Comparison of ENCODE assay signal across 10 mouse cellular contexts in genomic region chr2:30063791-30064190, GRCm38 (mm10). TPM values are rescaled to one million over a fixed set of nuclear protein-coding genes. Genes with fewer than 3 reads are reported as not detected.
DNase-seq lines count a peak whose midpoint lies in the region; ATAC-seq and TF ChIP-seq lines count a peak whose summit lies in the region.
"Had no signal": no experiment of that assay in that cellular context is flagged by ENCODE, and none has a peak within 500 bp of the region (broad histone marks: within the 10 kb centered on the region; RNA-seq: fewer than 3 reads in every experiment).

No protein-coding gene starts in this region.

- no peaks in the 10 kb centered on the region for H3K9me3 ChIP-seq in erythroblast, embryonic 14.5 days (ENCODE audit: control insufficient read depth, low read length)
- no peaks in the 10 kb centered on the region for H3K9me3 ChIP-seq in forebrain, embryonic 15.5 days
- H3K9me3 ChIP-seq in liver, embryonic 14.5 days (ENCODE audit: control insufficient read depth, low read length): no peaks in the 10 kb centered on the region

- TF ChIP-seq EP300 in liver, embryonic 14.5 days (IDR thresholded peaks at IDR 0.05; ENCODE audit: low read depth): no peak

- peak; percentile 62 for DNase-seq in 416B (ENCODE audit: low read depth)
- DNase-seq in liver, embryonic 14.5 days (ENCODE audit: low read depth in 3 of 3, low spot score in 3 of 3): no peak
- DNase-seq in frontal cortex, postnatal 25 days (ENCODE audit: low spot score in 2 of 2): no peak
- no peak for DNase-seq in urinary bladder, adult 2 months (ENCODE audit: low spot score)
- DNase-seq in cerebellum, postnatal 4 days (ENCODE audit: low spot score in 2 of 2): no peak
- DNase-seq: B cell, adult 2 months; kidney, postnatal 4 days had no signal

- H3K4me2 ChIP-seq in forebrain, embryonic 15.5 days (replicated peaks): peak overlapping the region; percentile 97
- peak overlapping the region; percentile 98 for H3K4me2 ChIP-seq in liver, embryonic 14.5 days (ENCODE audit: low read depth)

- 3% methylated on average over 3 of the region's 3 CpGs for WGBS in forebrain, embryonic 15.5 days
- 2% methylated on average over 2 of the region's 3 CpGs for WGBS in liver, embryonic 14.5 days (ENCODE audit: insufficient replicate concordance)

- no peak overlapping the region for H3K27ac ChIP-seq in forebrain, embryonic 15.5 days (replicated peaks)
- peak overlapping the region; percentile 65 for H3K27ac ChIP-seq in liver, embryonic 14.5 days

- H3K36me3 ChIP-seq in erythroblast, embryonic 14.5 days (ENCODE audit: control insufficient read depth): peaks cover 10% of the 10 kb centered on the region
- H3K36me3 ChIP-seq in forebrain, embryonic 15.5 days: peaks cover 4% of the 10 kb centered on the region
- peaks cover 9% of the 10 kb centered on the region for H3K36me3 ChIP-seq in liver, embryonic 14.5 days (replicated peaks; ENCODE audit: control insufficient read depth, insufficient read depth, low read depth)

- peaks cover 66% of the 10 kb centered on the region for H3K4me1 ChIP-seq in erythroblast, embryonic 14.5 days (ENCODE audit: control insufficient read depth)
- H3K4me1 ChIP-seq in forebrain, embryonic 15.5 days: peaks cover 51% of the 10 kb centered on the region
- H3K4me1 ChIP-seq in liver, embryonic 14.5 days (replicated peaks; ENCODE audit: control insufficient read depth in 2 of 2, insufficient read depth in 2 of 2, low read length in 1 of 2): peaks cover 24 to 27% of the 10 kb centered on the region in 2 experiments

- no peak for ATAC-seq in erythroblast, adult 5-6 weeks (replicated peaks; ENCODE audit: low FRiP score, poor library complexity, severe bottlenecking)
- ATAC-seq in forebrain, embryonic 15.5 days (replicated peaks): no peak
- no peak for ATAC-seq in liver, embryonic 14.5 days (ENCODE audit: insufficient read depth)

- no peak overlapping the region for H3K9ac ChIP-seq in forebrain, embryonic 15.5 days (replicated peaks)
- peak overlapping the region; percentile 87 for H3K9ac ChIP-seq in liver, embryonic 14.5 days (replicated peaks)

- TF ChIP-seq CTCF in liver, embryonic 14.5 days (IDR thresholded peaks at IDR 0.05; ENCODE audit: low read depth): no peak

- H3K27me3 ChIP-seq in erythroblast, embryonic 14.5 days (ENCODE audit: control insufficient read depth): peaks cover 4% of the 10 kb centered on the region
- no peaks in the 10 kb centered on the region for H3K27me3 ChIP-seq in forebrain, embryonic 15.5 days
- H3K27me3 ChIP-seq in liver, embryonic 14.5 days (ENCODE audit: control insufficient read depth, insufficient read depth, low read length): no peaks in the 10 kb centered on the region

- H3K4me3 ChIP-seq in erythroblast, embryonic 14.5 days (replicated peaks): peak overlapping the region; percentile 75
- H3K4me3 ChIP-seq in forebrain, embryonic 15.5 days: no peak overlapping the region
- H3K4me3 ChIP-seq in liver, embryonic 14.5 days (ENCODE audit: insufficient read depth in 1 of 2, low read depth in 2 of 2, low read length in 2 of 2): peak overlapping the region; percentile 79 to 85

RNA-seq across cellular contexts. Expression of gene Set, which starts 6.6 kb away (rescaled TPM):
- 11.7 and 14.7 TPM in 2 replicates for polyA plus RNA-seq in erythroblast, embryonic 14.5 days (2012)
- 50.0 and 56.0 TPM in 2 replicates for total RNA-seq in erythroblast, adult 5-6 weeks (2015; ENCODE audit: low replicate concordance)
- total RNA-seq in erythroblast, adult 5-6 weeks (2017; ENCODE audit: low replicate concordance): 143 and 233 TPM in 2 replicates
- polyA plus RNA-seq in forebrain, embryonic 15.5 days (2015; fragmentation: Nextera tagmentation; extraction: Ambion mirVana): 445 and 449 TPM in 2 replicates
- 56.1 and 159 TPM in 2 replicates for polyA plus RNA-seq in liver, embryonic 14.5 days (2012; rRNA removed)
- 179 and 189 TPM in 2 replicates for polyA plus RNA-seq in liver, embryonic 14.5 days (2014; fragmentation: Nextera tagmentation; extraction: Ambion mirVana)
- polyA plus RNA-seq in urinary bladder, adult 2 months (2012; rRNA removed): 114 and 146 TPM in 2 replicates

RNA-seq across cellular contexts. Expression of gene Pkn3, which starts 13.7 kb away (rescaled TPM):
- 0.09 and 0.13 TPM in 2 replicates for polyA plus RNA-seq in erythroblast, embryonic 14.5 days (2012)
- total RNA-seq in erythroblast, adult 5-6 weeks (2015; ENCODE audit: low replicate concordance): 0.63 and 13.3 TPM in 2 replicates
- total RNA-seq in erythroblast, adult 5-6 weeks (2017; ENCODE audit: low replicate concordance): 0.68 and 3.3 TPM in 2 replicates
- 3.5 and 3.9 TPM in 2 replicates for polyA plus RNA-seq in forebrain, embryonic 15.5 days (2015; fragmentation: Nextera tagmentation; extraction: Ambion mirVana)
- polyA plus RNA-seq in liver, embryonic 14.5 days (2012; rRNA removed): 3.0 and 3.5 TPM in 2 replicates
- 1.8 and 2.0 TPM in 2 replicates for polyA plus RNA-seq in liver, embryonic 14.5 days (2014; fragmentation: Nextera tagmentation; extraction: Ambion mirVana)
- polyA plus RNA-seq in urinary bladder, adult 2 months (2012; rRNA removed): 18.6 and 22.3 TPM in 2 replicates

RNA-seq across cellular contexts. Expression of gene Wdr34, which starts 15.1 kb away (rescaled TPM):
- 0.69 and 1.6 TPM in 2 replicates for polyA plus RNA-seq in erythroblast, embryonic 14.5 days (2012)
- 3.5 and 4.6 TPM in 2 replicates for total RNA-seq in erythroblast, adult 5-6 weeks (2015; ENCODE audit: low replicate concordance)
- total RNA-seq in erythroblast, adult 5-6 weeks (2017; ENCODE audit: low replicate concordance): 0.09 and 0.84 TPM in 2 replicates
- polyA plus RNA-seq in forebrain, embryonic 15.5 days (2015; fragmentation: Nextera tagmentation; extraction: Ambion mirVana): 70.1 and 76.2 TPM in 2 replicates
- 5.6 and 5.8 TPM in 2 replicates for polyA plus RNA-seq in liver, embryonic 14.5 days (2012; rRNA removed)
- polyA plus RNA-seq in liver, embryonic 14.5 days (2014; fragmentation: Nextera tagmentation; extraction: Ambion mirVana): 6.0 and 6.8 TPM in 2 replicates
- 17.6 and 18.0 TPM in 2 replicates for polyA plus RNA-seq in urinary bladder, adult 2 months (2012; rRNA removed)

RNA-seq across cellular contexts. Expression of gene Zdhhc12, which starts 29.7 kb away (rescaled TPM):
- 1.6 and 2.8 TPM in 2 replicates for polyA plus RNA-seq in erythroblast, embryonic 14.5 days (2012)
- total RNA-seq in erythroblast, adult 5-6 weeks (2015; ENCODE audit: low replicate concordance): 7.9 TPM in 1 of 2 replicates, not detected in the other
- total RNA-seq in erythroblast, adult 5-6 weeks (2017; ENCODE audit: low replicate concordance): 0.85 and 2.9 TPM in 2 replicates
- polyA plus RNA-seq in forebrain, embryonic 15.5 days (2015; fragmentation: Nextera tagmentation; extraction: Ambion mirVana): 16.7 and 18.6 TPM in 2 replicates
- polyA plus RNA-seq in liver, embryonic 14.5 days (2012; rRNA removed): 23.4 and 25.5 TPM in 2 replicates
- polyA plus RNA-seq in liver, embryonic 14.5 days (2014; fragmentation: Nextera tagmentation; extraction: Ambion mirVana): 17.4 and 21.5 TPM in 2 replicates
- 31.5 and 40.7 TPM in 2 replicates for polyA plus RNA-seq in urinary bladder, adult 2 months (2012; rRNA removed)
